Mouse (Mus musculus): ENCODE measurements at regions not wholly inside any gene's neighbourhood (a gene's known extent, or its start where the extent isn't known, plus 50 kb on each side); places are given as distances from the start of the nearest gene placed in this dataset.

DNA sequence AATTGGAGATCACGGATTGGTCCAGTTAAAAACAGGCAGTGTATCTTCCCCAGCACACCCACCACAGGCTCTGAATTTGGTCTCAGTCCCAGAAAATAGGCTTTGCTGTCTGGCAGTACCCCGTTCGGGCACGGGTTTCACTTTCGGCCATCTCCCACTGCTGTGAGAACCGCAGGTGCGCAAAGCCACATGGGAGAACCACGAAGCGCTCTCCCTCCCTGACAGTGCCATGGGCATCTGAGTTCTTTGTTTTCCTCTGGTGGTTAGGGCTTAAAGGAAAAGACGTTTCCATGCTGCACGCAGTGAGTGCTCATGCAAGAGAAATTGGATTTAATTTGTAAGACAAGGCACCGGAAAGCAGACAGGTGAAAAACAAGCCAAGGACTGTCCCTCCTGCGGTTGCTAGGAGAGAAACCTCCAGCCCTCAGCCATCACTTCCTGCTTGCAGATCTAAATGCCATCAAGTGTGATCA, 441.3 kb upstream of the 3110018I06Rik start:
- DNase-seq, result peak; percentile 64 to 65

DNA sequence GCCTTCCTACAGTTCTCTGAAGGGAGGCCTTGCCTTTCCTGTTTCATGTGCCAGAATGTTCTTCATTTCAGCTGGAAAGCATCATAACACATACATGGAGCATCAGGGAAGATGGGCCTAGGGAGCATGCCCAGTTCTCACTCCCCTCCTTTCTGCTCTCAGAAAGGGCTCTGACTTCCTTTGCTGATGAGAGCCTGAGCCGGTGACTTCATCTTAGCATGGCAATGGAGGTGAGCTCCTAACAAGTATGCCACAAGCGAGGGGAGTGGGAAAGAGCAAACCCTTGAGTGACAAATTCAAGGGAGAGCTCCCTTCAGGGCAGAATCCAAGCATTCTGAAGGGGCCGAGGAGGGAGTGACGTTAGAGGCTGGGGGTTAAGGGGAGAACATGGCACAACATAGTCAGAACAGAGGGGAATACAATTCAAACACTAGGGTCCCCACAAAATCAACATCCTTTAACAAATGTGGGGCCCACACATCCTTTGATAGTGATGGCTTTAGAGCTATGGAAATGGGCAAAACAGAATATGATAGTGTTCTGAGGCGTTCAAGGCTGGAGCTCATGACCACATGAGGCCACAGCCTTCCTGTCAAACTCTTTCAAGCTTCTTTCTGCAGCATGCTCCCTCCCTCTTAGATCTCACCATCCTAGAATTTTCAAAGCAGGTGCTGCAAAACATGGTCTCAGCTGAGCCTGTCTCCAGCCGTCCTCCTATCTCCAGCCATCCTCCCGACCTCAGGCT, 437.4 kb upstream of the 3110018I06Rik start:
- no peak for DNase-seq

DNA sequence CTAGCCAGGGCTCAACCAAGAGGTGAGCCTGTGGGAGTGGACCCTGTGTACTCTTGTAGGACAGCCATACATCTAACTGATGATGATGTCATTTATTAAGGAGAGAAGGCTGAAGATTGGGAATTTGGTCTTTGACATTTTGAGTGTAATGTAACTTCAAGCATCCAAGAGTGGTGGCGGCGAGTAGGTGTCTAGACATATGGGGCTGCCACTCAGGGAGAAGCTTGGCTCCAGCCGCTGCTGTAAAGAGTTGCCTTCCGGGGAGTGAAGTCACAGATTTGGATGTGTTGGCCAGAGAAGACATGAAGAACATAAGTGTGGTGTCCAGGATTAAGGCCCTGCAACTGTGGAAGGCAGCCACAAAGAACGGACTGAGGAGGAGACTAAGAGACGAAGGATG, 436.3 kb upstream of the 3110018I06Rik start:
- DNase-seq, result no peak

DNA sequence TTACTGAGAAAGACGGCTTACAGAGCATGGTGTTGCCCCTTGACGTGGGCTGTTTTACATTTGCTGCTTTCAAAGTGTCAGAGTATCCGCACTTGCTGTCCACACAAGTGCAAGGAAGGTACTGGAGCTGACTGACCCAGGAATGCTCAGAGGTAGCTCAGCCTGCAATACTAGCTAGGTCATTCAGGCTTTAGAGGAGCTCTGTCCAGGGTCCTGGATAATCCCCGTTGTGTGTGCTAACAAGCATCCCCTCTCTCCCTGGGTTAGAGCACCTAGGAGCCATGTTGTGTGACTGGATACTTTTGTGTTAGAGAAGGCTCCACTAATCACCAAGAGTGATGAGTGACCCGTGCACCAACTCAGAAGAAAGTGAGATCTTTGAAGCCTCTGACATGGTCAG, 431.9 kb upstream of the 3110018I06Rik start:
- DNase-seq, result no peak

DNA sequence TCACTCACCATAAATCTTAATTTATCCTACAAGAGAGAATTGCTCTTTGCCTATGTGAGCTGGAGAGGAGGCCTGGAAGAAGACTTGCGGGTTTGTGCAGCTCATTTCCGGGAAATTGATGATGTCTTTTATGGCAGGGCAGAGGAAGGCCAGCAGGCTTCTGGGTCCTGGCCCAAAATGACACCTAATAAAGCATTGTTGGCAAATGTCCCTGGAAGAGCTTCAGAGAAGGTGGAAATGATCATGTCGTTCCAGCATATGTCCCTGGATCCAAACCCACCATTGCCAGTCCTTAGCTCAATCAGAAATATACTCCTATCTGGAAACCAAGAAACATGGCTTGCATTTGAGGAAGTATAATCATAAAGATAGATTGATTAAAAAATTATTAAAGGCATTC, 427.9 kb upstream of the 3110018I06Rik start:
- peak; percentile 83 to 85 for DNase-seq

DNA sequence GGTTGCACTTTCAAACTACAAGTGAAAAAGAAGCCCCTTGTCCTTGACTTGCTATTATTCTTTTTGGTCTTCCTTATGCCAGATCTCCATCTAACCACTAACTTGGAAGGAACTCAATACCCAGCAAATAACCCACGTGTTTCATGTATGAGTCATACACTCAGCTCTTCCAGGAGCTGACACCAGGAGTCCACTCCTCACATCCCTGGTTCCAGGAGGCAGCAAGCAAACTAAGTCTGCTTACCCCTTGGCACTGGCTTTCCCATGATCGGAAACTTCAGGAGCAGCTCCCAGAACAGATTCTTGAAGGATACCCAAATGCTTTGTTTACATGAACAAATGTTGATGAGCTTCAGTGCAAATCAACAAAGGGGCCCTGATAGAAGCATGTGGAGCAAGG, 421.1 kb upstream of the 3110018I06Rik start:
- DNase-seq, result peak in 1 of 2 experiments; percentile 16

DNA sequence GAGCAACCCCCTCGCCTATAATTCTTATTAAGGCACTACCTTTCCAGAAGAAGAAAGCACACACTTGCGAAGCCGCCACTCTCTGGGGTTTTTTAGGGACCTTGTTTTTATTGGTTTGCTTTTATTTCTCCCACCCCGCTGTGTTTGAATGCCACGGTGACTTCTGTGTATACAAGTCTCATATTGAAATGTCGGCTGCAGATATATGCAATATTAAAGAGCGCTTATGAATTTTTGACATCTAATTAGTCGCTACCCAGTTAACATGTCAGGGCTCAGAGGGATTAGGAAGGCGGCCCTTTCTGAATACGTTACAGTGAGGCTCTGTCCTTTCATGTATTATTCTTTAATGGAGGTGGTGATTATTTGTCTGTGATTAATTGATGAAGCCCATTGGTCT, 405.9 kb upstream of the 3110018I06Rik start:
- no peak for DNase-seq

DNA sequence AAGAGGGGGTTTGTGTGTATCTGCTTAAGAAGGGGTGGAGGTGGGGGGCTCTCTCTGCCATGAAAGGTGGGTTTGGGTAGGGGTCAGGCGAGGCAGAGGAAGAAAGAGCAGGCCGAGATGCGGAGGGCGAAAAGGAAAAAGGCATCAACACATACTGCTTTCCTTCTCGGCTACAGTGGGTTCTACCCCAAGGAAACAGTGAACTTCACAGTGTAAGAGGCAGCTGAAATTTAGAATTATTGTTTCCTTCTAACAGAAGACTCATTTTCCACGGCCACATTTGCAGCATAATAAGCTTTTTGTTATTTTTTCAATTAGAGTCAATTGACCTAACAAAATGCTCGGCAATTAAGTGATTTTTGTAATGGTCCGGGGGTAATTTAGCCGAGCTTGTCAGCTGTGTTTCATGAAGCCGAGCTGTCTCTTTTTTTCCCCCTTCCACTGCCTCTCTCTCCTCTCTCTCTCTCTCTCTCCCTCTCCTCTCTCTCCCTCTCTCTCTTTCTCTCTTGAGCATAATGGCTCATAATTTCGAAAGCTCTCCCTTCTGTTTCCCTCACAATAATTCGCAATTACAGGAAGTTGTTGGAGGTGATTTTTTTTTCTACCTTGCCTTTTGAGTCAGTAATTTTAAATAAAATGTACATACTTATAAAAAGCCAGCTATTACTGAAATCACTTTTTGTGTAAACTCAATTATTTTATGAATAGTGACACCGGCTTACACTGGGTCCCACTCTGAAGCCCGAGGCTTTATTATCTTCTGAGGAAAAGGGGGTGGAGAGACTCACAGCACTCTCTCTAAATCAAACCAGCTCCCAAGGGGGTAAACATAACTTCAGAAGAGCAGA, 403.1 kb upstream of the 3110018I06Rik start:
- DNase-seq, result no peak

DNA sequence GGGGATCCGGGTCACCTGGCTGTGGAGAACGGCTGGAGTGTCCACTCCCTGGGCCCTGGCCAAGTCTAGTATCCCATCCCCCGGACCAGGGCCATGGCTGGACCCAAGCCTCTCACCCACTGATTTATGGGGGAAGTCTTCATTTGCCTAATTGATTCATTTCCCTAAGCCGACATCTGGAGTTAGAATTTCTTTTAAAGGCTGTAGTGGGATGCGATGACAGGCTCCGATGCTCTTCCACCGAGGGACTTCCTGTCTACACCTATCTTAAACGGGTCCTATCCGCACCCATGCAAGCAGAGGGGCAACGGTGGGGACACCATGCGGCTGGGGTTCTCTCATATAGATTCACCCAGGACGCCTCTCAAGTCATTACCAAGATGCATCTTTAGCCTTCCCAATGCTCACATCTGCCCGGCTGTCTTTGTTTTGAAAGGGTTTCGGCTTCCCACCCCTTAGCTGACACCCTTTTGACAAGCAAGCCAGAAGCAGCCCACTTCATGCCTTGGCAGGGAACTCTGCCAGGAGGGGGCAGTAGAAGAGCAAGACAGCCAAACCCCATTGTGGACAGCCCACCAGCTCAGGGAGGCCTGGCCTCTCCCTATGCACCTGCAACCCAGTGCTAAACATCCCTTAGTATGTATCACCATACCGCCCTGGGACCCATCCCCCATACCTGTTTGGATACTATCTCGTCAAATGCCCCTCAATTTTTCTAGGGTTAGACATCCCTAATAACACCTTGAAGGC, 402.4 kb upstream of the 3110018I06Rik start:
- DNase-seq, result peak in 1 of 2 experiments; percentile 48

DNA sequence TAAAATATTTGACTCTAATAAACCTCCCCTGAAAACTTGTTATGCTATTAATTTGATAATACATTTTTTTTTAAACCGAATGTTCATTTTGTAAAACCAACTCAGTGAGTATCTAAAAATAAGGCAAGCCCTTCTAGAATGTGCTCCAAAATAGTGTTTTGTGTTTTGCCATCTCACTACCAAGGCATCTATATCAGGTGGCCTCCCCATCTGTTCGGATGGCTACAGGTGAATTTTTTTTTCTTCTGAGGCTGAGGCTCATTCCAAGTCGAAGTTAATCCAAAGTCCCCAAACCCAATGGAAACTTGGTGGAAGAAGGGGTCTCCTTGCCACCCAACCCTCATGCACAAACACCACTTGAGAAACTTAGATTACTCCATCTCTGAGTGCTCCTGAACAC, 396.3 kb upstream of the 3110018I06Rik start:
- peak; percentile 25 to 35 for DNase-seq

DNA sequence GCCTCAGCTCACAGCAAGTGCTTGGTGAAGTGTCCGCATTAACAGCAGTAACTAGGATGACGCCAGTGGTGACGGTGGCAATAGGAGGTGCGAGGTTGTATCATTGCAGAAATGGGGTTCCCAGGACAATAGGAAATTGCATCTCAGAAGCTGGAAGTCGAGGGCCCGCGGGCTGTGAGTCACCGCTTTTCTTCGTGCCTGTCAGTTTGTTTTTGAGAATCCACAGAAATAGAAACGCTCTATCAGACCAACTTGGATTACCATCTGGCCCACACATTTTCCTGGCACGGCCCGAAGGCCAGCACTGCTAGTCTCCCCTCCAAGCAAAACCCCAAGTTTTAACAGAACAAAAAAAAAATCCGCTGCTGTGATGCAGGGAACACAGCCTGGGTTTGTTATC, 395.1 kb upstream of the 3110018I06Rik start:
- DNase-seq, result peak; percentile 83 to 85

DNA sequence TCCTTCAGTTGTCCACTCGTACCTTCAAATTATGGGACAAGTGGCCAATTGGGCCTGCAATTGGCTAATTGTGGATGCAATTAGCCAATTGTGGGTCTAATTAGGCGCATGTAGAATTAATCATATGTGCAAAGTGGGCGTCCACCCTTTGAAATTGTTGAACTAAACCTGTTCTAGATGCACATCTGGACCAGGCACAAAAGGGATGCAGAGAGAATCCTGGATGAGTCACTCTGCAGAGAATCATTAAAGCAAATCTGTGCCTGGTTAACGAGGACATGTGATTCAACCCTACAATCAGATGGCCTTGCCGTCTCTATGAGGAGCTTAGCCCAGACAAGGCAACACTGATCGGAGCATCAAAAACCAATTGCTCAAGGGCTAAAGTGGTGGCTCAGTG, 393.0 kb upstream of the 3110018I06Rik start:
- DNase-seq, result no peak

DNA sequence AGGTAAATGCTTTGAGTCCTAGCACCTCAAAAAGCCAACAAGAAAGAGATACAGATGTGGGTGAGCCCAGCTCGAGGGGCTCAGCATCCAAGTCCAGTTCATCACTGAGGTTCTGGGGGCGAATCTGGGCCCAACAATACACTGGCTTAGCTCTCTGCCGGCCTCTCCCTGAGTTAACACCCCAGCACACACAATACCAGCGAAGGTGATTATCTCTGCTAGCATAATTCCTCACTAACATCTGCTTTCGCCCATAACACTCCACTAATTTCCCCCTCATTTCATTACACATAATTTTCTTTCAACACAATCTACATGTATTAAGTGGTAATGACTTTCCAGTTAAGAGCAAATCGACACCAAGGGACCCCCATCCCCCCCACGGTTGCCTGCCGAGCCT, 383.9 kb upstream of the 3110018I06Rik start:
- DNase-seq, result no peak

DNA sequence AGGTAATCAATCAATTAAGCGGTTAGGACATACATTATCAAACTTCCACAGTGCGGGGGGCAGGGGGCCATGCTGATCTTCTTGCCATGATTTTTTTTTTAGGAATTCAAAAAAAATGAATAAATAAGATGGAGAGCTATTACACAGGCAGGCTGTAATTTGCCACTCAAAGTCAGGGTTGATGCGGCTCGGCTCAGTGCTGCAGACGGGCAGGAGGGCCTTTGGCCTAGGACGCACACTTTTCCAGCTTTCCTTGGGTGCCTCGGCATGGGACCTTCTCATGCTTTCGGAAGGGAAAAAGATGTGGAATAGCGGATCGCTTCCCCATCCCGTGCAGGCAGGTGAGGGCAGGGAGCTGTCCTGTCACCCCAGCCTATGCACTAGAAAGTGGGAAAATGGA, 383.4 kb upstream of the 3110018I06Rik start:
- DNase-seq, result no peak

DNA sequence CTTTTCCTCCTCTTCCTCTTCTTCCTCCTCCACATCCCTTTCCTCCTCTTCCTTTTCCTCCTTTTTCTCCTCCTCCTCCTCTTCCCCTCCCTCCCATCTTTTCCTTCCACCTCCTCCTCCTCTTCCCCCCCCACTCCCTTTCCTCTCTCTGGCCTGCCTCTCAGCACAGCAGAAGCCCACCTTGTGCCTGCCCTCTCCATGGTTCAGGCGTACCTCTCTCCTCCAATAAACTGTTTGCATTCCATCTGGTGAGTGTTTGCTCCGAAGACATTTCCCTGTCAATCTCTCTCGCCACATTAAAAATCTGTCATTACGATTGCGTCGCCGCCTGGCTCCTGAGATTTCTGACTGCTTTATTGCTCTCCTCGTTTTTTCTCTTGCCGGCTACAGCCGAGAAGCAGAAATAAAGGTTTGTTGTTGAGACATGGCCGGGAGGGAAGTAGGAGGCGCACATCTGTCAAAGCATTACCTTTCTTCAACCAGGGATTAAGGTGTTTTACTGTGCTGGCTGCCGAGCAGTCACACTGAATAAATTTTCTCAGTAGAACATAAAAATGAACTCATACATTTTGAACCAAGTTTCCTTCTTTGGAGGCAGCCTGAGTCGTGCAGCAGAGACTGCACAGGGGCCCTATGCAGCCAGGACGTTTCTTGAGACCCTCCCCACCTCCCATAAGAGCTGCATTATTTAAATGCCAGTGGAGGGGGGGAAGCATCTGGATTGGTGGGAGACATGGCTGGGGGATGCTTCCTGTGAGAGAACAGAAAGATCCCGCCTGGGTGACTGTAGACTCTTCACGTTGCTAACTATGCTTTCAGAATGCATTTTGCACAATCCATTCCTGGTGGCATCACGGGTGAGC, 376.3 kb upstream of the 3110018I06Rik start:
- no peak for DNase-seq

DNA sequence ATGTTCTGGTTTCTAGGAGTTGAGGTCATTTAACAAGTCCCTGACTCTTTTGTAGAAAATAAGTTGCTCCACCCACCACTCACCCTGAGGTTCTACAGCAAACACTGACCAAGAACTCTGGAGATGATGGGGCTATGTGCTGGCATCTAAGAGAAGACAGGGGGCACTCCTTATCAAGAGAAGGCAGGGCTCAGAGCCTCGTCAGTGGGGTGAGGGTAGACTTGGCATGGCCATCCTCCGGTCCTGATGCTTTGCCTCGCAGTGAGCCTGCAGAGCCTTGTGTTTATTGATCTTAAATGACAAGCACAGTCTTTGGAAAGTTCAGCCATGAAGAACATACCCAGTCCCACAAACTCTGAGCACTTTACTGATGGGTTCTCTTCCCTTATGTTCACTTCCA, 370.1 kb upstream of the 3110018I06Rik start:
- DNase-seq, result no peak

DNA sequence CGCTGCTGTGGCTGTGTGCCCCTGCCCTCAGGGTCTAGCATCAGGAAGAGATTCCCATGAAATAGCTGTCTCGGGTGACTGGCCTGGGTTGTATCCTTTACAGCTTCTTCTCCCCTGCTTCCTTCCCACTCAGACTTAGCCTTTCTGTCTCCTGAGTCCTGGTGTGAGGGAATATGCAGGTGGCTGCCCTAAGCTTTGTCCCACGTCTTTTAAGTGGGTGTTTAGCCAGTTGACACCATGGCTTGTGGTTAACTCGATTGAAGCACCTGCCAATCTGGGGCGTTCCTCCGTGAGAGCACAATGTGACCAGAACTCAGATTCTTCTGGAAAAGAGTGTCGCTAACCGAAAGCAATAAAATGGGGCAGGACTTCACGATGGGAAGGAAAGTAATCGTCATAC, 369.4 kb upstream of the 3110018I06Rik start:
- DNase-seq, result no peak

DNA sequence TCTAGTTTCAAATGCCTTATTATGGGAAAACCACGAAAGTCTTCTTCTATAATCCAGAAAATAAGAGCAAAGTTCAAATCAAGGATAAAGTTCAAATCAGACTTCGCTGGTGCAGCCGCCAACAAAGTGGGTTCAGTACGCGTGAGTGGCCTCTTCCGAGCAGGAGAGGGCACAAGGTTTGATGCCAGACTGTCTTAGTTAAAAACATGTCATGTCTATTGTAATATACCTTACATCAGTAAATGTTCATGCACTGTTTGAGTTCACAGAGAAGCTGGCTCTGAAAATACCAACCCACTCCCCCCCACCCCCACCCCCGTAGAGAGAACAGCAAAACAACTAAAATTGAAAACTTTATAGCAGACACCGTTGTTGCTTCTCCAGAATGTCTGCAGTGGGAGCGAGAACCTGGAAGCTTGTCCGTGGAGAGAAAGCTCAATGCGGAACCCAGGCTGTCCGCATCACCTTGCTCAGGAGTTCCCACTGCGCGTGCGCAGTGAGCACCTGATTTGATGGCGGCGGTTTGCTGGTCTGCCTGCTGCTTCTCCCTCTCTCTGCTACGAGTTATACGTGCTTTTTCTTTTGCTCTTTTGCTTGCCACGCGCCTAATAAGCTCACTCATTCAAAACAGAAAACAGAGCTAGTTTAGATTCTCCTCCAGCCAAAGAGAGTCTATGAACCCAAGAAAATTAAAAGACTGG, 367.8 kb upstream of the 3110018I06Rik start:
- no peak for DNase-seq

DNA sequence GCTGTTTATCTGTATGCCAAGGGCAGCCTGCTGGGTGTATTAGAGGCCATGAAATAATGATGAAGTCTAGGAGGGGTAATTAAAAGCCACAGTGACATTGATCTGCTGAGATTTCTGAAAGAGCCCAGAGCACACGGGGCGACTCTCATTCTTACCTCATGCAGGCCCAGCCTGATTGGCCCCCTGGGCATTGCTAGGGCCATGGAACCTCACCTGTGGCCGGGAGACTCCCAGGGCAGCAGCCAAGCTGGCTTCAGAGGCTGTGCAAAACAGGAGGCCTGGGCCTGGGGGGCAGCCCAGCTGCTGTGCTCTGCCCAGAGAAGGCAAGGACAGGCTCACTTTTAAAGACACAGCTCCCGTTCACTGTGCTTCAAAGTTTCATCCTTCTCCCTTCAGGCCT, 366.4 kb upstream of the 3110018I06Rik start:
- no peak for DNase-seq

DNA sequence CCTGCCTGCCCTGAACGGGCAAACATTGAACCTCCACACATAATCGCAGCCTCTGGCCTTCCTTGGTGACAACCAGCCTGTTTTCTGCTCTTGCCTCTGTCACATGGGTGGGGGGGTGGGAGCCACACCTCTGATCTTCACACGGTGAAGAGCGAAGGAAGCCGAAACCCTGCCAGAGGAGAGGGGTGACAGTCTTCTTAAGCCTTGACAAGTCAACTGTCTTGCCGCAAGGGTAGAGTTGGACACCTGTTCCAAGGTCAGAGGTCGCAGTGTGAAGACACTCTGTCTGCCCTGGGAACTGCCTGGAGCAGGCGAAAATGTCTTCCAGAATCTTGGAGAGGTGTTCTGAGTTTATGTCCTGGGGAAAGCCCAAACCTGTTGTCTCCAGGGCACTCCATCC, 364.8 kb upstream of the 3110018I06Rik start:
- DNase-seq, result no peak

DNA sequence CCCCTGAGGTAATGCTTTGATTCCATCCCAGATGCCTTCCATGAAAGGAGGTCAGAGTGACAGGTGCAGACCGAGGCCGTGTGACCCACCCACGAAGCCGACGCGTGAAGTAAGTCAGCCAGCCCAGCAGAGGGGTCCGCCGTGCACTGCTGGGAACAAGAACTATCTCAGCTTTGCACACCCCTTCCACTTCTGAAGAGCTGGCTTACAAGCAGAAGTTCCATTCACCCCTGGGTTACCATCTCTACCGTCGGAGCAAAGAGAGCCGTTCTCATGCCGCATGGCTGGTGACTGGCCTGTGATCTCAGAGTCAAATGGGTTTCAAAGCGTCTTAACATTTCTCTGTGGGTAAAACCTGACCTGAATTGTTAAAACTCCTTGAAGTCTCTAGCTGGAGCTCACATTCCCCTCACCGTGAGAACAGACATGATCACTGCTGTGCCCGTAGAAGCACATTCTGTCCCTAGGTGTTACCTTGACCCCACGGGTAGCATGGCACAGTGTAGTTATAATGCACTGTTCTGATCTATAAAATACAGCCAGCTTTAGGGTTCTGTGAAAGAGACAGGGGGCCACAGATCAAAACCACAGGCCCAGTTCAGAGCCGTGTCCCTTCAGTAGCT, 364.1 kb upstream of the 3110018I06Rik start:
- DNase-seq, result no peak

Measured in cerebellum, postnatal 25 days (tissue).